Mouse (Mus musculus) CH12.LX (cell line): ENCODE results near the gene T2.

ENCODE experiments used
- CTCF ChIP-seq, 2 experiments: IDR thresholded peaks in 1 of 2; conservative IDR thresholded peaks in 1 of 2; 2 replicates each; pipeline ENCODE4 v1.5.1; 2011 to 2012; ENCODE audit warnings: low read depth in 2 of 2, low read length in 2 of 2, improper control_type of control experiment in 1 of 2, inconsistent platforms in 1 of 2, mild to moderate bottlenecking in 1 of 2, moderate library complexity in 1 of 2
- EP300 ChIP-seq: IDR thresholded peaks from 2 replicates; pipeline ENCODE4 v1.6.1; 2011; ENCODE audit warnings: low read length, improper control_type of control experiment
- MAFK ChIP-seq: IDR thresholded peaks from 2 replicates; pipeline ENCODE4 v1.6.1; 2011; ENCODE audit warnings: low read length, improper control_type of control experiment; ENCODE audit not compliant: insufficient replicate concordance
- POLR2A ChIP-seq: IDR thresholded peaks from 2 replicates; pipeline ENCODE4 v1.6.1; 2011; ENCODE audit warnings: low read depth, mild to moderate bottlenecking, improper control_type of control experiment, low read length
- POLR2AphosphoS2 ChIP-seq: IDR thresholded peaks from 2 replicates; pipeline ENCODE4 v1.6.1; 2011; ENCODE audit warnings: low read depth, low read length, improper control_type of control experiment
- SIN3A ChIP-seq: IDR thresholded peaks from 2 replicates; pipeline ENCODE4 v1.6.1; 2012; ENCODE audit warnings: low read length, improper control_type of control experiment, inconsistent platforms
- ZC3H11A ChIP-seq: IDR thresholded peaks from 2 replicates; pipeline ENCODE4 v1.6.1; 2012; ENCODE audit warnings: low read depth, mild to moderate bottlenecking, inconsistent platforms, low read length, improper control_type of control experiment

- TF ChIP-seq POLR2AphosphoS2 (no peak), CTCF (conservative IDR thresholded peaks at IDR 0.05 in 1 of 2, IDR thresholded peaks at IDR 0.05 in 1 of 2; ENCODE audit: low read depth in 2 of 2, low read length in 2 of 2) (no peak), MAFK (no peak), SIN3A (no peak), POLR2A (no peak), ZC3H11A (no peak), EP300 (no peak)
Measured at GRCm38 (mm10) chr17:8339666-8340374, 16.0 kb upstream of the T2 start.
